Mouse (Mus musculus): ENCODE measurements around the gene E030018B13Rik.

GRCm38 (mm10) chr7:63887034-63887551 is 29.6 kb upstream of the E030018B13Rik start:
- TF ChIP-seq TBP (IDR thresholded peaks at IDR 0.05; ENCODE audit: low read depth, low read length) (no peak), CTCF (IDR thresholded peaks at IDR 0.05 in 2 of 3, conservative IDR thresholded peaks at IDR 0.05 in 1 of 3; ENCODE audit: control insufficient read depth in 1 of 3, insufficient read depth in 1 of 3, low read depth in 2 of 3, low read length in 3 of 3, poor library complexity in 1 of 3, severe bottlenecking in 1 of 3) (no peak)

Data from MEL (cell line).